ENCODE assay signal across 9 mouse cellular contexts in the genomic region with DNA sequence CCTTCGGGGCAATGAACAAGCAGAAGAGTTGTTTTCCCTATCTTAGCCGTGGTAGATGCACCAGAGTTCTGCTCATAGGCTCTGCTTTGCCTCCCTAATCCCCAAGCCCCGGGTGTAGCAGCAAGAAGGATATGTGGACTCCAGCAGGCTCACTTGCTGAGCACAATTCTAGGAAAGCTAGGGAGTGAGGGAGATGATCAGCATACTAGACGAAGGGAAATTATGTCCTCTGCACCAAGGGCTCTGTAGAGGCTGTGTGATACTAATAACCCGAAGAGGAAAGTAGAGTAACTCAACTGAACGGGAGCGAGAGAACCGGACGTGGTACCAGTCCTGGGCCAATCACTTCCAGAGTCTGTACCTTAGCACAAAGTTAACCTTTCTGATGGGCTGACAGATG. TPM values are rescaled to one million over a fixed set of nuclear protein-coding genes. Genes with fewer than 3 reads are reported as not detected.
DNase-seq lines count a peak whose midpoint lies in the region; ATAC-seq and TF ChIP-seq lines count a peak whose summit lies in the region.
"Had no signal": no experiment of that assay in that cellular context is flagged by ENCODE, and none has a peak within 500 bp of the region (broad histone marks: within the 10 kb centered on the region; RNA-seq: fewer than 3 reads in every experiment).

A gene (minus strand): TSS at position 127 of the 400 bp plus-strand sequence.

- 46% methylated on average over 9 of the region's 9 CpGs for WGBS in limb, embryonic 12.5 days

- no peak for ATAC-seq in limb, embryonic 12.5 days (ENCODE audit: insufficient number of reproducible peaks, insufficient read depth, low FRiP score, low TSS enrichment, low read depth)

- no peaks in the 10 kb centered on the region for H3K9me3 ChIP-seq in limb, embryonic 12.5 days

- H3K27ac ChIP-seq in testis, adult 2 months (ENCODE audit: control insufficient read depth, insufficient read depth, low read depth, low read length) = no peak within 1 kb of the TSS
- H3K27ac ChIP-seq in limb, embryonic 12.5 days = no peak within 1 kb of the TSS

- no peak for TF ChIP-seq CTCF in testis, adult 2 months (IDR thresholded peaks at IDR 0.05; ENCODE audit: control insufficient read depth, insufficient read depth, insufficient replicate concordance, low read depth, low read length)

- peaks cover 12% of the 10 kb centered on the region for H3K4me1 ChIP-seq in testis, adult 2 months (ENCODE audit: control insufficient read depth, insufficient read depth, low read length)
- peaks cover 10% of the 10 kb centered on the region for H3K4me1 ChIP-seq in limb, embryonic 12.5 days (replicated peaks)

- H3K27me3 ChIP-seq in testis, adult 2 months (ENCODE audit: control insufficient read depth, insufficient read depth, low read length) = peaks cover 2% of the 10 kb centered on the region; the same call in 1 of the 2 replicates
- peaks cover 46% of the 10 kb centered on the region for H3K27me3 ChIP-seq in limb, embryonic 12.5 days

- peak within 1 kb of the TSS; percentile 44 for H3K4me2 ChIP-seq in limb, embryonic 12.5 days

- H3K4me3 ChIP-seq in testis, adult 2 months (ENCODE audit: control insufficient read depth, low read depth, low read length) = peak within 1 kb of the TSS; percentile 42
- H3K4me3 ChIP-seq in limb, embryonic 12.5 days (replicated peaks) = peak within 1 kb of the TSS; percentile 22

- no peak within 1 kb of the TSS for H3K9ac ChIP-seq in limb, embryonic 12.5 days (replicated peaks)

- DNase-seq in frontal cortex, adult 2 months (ENCODE audit: extremely low spot score in 1 of 2, low spot score in 1 of 2) = no peak
- DNase-seq in frontal cortex, postnatal 25 days (ENCODE audit: low spot score in 2 of 2) = no peak
- no peak for DNase-seq in testis, postnatal 10 days (ENCODE audit: low spot score)
- no peak for DNase-seq in urinary bladder, postnatal 4 days (ENCODE audit: low spot score in 2 of 2)
- no peak for DNase-seq in cerebellum, adult 11-12 months
- no peak for DNase-seq in lung, postnatal 36 days

- no peak for TF ChIP-seq POLR2A in testis, adult 2 months (IDR thresholded peaks at IDR 0.05; ENCODE audit: control insufficient read depth, low read depth, low read length)

- H3K36me3 ChIP-seq in testis, adult 2 months (ENCODE audit: control insufficient read depth, insufficient read depth, low read length) = no peaks in the 10 kb centered on the region
- H3K36me3 ChIP-seq in limb, embryonic 12.5 days = no peaks in the 10 kb centered on the region

RNA-seq across cellular contexts. Expression of the gene that starts here (rescaled TPM):
- 13.6 and 25.7 TPM in 2 replicates for polyA plus RNA-seq in frontal cortex, adult 2 months (2012; rRNA removed)
- 0.10 TPM in 1 of 2 replicates, not detected in the other for polyA plus RNA-seq in testis, adult 2 months (2012; rRNA removed)
- 0.36 TPM in 1 of 2 replicates, not detected in the other for polyA plus RNA-seq in limb, embryonic 12.5 days (2016; fragmentation: Nextera tagmentation; extraction: Ambion mirVana)
- polyA plus RNA-seq: spleen, adult 2 months had no signal

Comparison
In these comparisons a context has a peak if more than half of its experiments do, and no peak if none do; other contexts are left out.
1. RNA of the gene that starts here (polyA plus RNA-seq): 13.6 to 25.7 TPM in frontal cortex, adult 2 months; 0.10 TPM in testis, adult 2 months and 0.36 TPM in limb, embryonic 12.5 days; every median in the first group is over 10 times any median in the second.